In the genomic region with DNA sequence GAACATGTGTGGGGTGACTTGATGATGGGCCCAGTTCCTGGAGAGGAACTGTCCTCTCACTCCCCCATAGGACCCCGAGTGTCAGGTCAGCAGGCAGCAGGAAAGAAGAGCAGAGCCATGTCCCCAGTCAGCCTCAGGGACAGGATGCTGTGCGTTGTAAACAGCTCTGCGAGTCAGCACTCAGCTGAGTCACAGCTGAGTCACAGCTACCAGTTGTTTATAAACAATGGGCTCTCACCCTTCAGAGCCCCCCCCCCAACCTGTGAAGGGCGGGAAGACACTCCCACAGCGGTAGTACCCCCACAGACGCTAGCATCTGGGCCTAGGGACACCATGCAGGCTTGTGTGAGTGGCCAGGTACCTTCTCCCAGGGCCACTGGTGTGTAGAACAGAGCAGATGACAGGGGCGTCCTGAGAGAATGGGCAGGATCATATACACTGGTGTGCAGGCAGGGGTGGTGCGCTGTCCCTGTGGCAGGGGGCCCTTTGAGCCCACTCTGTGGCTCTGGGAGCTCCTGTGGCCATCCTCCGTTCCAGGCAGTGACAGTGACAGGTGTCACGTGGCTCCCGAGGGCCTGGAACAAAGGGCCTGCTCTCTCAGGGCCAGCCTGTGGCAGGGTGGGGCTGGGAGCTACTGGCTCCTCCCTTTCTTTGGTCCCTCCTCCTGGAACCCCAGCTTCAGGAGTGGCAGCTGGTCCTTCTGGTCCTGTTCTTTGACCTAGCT, we compare ENCODE assay signal across 1 mouse cellular context.
TF ChIP-seq lines count a peak whose summit lies in the region.

No protein-coding gene starts in this region.

TF ChIP-seq in CH12.LX, 34 proteins besides CTCF, POLR2A, EP300 and RAD21:
- TF ChIP-seq CHD2 (IDR thresholded peaks at IDR 0.05; ENCODE audit: low read length), result no peak
- no peak for TF ChIP-seq JUN (IDR thresholded peaks at IDR 0.05; ENCODE audit: insufficient read depth, low read depth, low read length)
- TF ChIP-seq MAFK (IDR thresholded peaks at IDR 0.05; ENCODE audit: insufficient replicate concordance, low read length), result peak; percentile 59; the same call in 1 of the 2 replicates
- no peak for TF ChIP-seq ZC3H11A (IDR thresholded peaks at IDR 0.05; ENCODE audit: low read depth, low read length)
- peak; percentile 46; the same call in 1 of the 2 replicates for TF ChIP-seq SIN3A (IDR thresholded peaks at IDR 0.05; ENCODE audit: low read length)
- peak; percentile 83 for TF ChIP-seq USF1 (IDR thresholded peaks at IDR 0.05; ENCODE audit: low read depth, low read length)
- TF ChIP-seq POLR2AphosphoS2 (IDR thresholded peaks at IDR 0.05; ENCODE audit: low read depth, low read length), result no peak
- no peak for TF ChIP-seq IRF4 (IDR thresholded peaks at IDR 0.05; ENCODE audit: low read depth, low read length)
- no peak for TF ChIP-seq MEF2A (IDR thresholded peaks at IDR 0.05; ENCODE audit: borderline replicate concordance, low read depth, low read length)
- TF ChIP-seq USF2 (conservative IDR thresholded peaks at IDR 0.05; ENCODE audit: low read depth, low read length), result peak; percentile 68
- peak; percentile 79 for TF ChIP-seq MXI1 (IDR thresholded peaks at IDR 0.05; ENCODE audit: low read depth, low read length)
- no peak for TF ChIP-seq MAZ (IDR thresholded peaks at IDR 0.05; ENCODE audit: low read depth, low read length)
- TF ChIP-seq PAX5 (IDR thresholded peaks at IDR 0.05; ENCODE audit: low read length), result no peak
- no peak for TF ChIP-seq JUND (conservative IDR thresholded peaks at IDR 0.05; ENCODE audit: low read depth, low read length)
- no peak for TF ChIP-seq NRF1 (IDR thresholded peaks at IDR 0.05; ENCODE audit: low read depth, low read length)
- peak; percentile 64 for TF ChIP-seq BHLHE40 (IDR thresholded peaks at IDR 0.05; ENCODE audit: low read depth, low read length)
- TF ChIP-seq ZMIZ1 (IDR thresholded peaks at IDR 0.05; ENCODE audit: low read depth, low read length), result no peak
- peak; percentile 49; the same call in 1 of the 2 replicates for TF ChIP-seq ETS1 (conservative IDR thresholded peaks at IDR 0.05; ENCODE audit: low read depth, low read length)
- TF ChIP-seq MAX (IDR thresholded peaks at IDR 0.05; ENCODE audit: low read length), result peak; percentile 35; the same call in 1 of the 2 replicates
- TF ChIP-seq TBP (conservative IDR thresholded peaks at IDR 0.05; ENCODE audit: low read depth, low read length), result no peak
- TF ChIP-seq MYC (IDR thresholded peaks at IDR 0.05; ENCODE audit: low read depth, low read length), result no peak
- no peak for TF ChIP-seq E2F4 (IDR thresholded peaks at IDR 0.05; ENCODE audit: insufficient replicate concordance, low read depth, low read length)
- TF ChIP-seq KAT2A (IDR thresholded peaks at IDR 0.05; ENCODE audit: insufficient replicate concordance, low read length), result no peak
- TF ChIP-seq SMC3 (IDR thresholded peaks at IDR 0.05; ENCODE audit: low read depth, low read length), result no peak
- TF ChIP-seq HCFC1 (IDR thresholded peaks at IDR 0.05; ENCODE audit: low read depth, low read length), result no peak
- TF ChIP-seq CHD1 (IDR thresholded peaks at IDR 0.05; ENCODE audit: low read depth, low read length), result no peak
- TF ChIP-seq ZKSCAN1 (IDR thresholded peaks at IDR 0.05; ENCODE audit: borderline replicate concordance, low read depth, low read length), result no peak
- TF ChIP-seq UBTF (IDR thresholded peaks at IDR 0.05; ENCODE audit: low read depth, low read length), result no peak
- TF ChIP-seq TCF12 (IDR thresholded peaks at IDR 0.05; ENCODE audit: low read depth, low read length), result no peak
